Mouse (Mus musculus) megakaryocyte-erythroid progenitor cell, adult 5-6 weeks (primary cell): ENCODE measurements at regions not wholly inside any gene's neighbourhood (a gene's known extent, or its start where the extent isn't known, plus 50 kb on each side); places are given as distances from the start of the nearest gene placed in this dataset.

Experiments used
- ATAC-seq: replicated peaks from 2 replicates; pipeline ENCODE4 v1.8.0; 2016; ENCODE audit warnings: mild to moderate bottlenecking, inconsistent platforms; ENCODE audit not compliant: severe bottlenecking, poor library complexity, low FRiP score, low TSS enrichment

GRCm38 (mm10) chr5:85729613-85730012 lies 335.8 kb downstream of the Cenpc1 start:
- ATAC-seq = no peak

DNA sequence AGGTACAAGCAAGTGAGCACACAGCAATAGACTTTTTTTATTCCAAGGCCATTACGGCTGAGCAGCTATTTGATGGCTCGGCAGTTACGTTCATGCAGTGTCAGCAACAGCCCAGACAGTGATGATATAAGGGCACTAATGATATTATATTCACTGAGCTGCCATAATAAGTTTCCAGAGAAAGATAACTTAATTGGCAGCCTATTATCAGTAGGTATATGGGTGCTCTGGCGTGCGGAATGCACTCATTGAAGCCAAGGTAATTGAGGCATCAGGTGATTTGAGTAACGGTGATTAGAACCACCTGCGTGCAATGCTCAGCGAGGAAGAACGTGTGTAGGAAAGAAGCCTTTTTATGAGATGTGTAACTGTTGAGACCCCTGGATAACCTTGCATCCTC lies 358.0 kb downstream of the Cenpc1 start:
- ATAC-seq = no peak

DNA sequence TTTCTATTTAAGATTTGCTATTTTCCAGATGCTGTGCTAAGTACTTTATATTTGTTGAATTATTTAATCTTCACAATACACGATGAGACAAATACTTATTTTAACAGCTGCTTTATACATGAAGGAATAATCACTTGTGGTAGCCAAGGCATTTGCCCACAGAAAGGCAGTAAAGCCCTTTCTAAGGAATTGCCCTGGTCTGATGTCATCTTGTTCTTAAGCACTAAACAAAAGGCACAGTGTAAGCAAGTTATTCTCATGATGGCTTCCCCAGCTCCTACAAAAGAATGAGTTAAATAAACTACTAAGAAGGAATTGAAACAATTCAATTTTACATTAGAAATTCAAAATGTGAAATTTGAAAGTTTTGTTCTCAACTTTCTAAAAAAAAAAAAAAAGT lies 358.8 kb downstream of the Cenpc1 start:
- no peak for ATAC-seq

DNA sequence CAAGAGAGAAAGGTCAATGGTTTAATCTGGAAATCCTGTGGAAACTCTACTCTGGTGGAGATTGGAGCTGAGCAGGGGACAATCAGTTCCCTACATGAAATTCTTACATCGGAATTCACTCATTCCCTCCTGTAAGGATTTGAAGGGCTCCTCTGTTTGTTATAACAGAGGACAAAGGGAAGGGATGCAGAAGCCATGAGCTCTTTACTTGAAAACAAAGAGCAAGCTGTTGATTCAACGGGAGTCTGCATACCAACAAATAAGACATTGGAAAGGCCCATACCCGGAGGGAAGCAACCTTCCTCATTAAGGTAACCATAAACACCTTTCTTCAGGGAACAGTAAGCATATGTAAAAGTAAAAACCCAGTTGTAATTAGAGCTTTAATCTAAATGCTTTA lies 359.3 kb downstream of the Cenpc1 start:
- no peak for ATAC-seq

DNA sequence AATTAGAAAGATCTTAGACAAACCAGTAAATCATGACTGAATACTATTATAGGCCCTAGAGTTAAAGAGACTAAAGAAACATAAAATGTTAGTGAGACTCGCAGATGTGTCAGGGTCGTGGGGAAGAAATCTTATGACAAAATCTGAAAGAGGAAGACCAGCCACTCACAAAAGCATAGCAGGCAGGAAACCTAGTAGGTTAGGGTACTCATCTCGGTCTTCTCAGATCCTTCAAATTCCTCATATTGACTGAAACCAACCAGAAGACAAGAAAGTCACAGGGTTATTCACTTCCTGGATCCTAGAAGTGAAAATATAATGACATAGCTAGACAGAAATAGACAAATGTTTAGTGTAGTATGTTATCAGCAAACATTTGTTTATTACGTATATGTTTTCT lies 387.5 kb downstream of the Cenpc1 start:
- ATAC-seq = no peak

DNA sequence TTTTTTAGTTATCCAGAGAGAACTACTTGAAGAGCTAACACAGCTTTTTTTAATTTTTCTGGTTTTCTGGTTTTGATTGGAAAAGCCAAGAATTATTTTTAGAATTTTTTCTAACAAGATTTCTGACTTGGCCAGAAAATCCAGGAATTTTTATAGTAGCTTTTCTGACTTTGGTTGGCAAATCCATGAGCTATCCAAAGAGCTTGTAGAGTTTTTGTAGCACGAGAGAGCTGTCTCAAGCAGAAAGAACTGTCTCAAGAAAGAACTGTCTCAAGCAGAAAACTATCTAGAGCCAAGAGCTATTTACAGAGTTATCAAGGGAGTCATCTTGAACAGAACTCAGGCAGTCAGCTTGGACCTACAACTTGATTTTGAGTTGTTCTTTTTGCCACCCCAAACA lies 394.3 kb downstream of the Cenpc1 start:
- ATAC-seq = no peak

- no peak for ATAC-seq
Measured at GRCm38 (mm10) chr5:85661487-85661886, 403.9 kb downstream of the Cenpc1 start.

- no peak for ATAC-seq
Measured at GRCm38 (mm10) chr5:85621078-85621477, 444.3 kb downstream of the Cenpc1 start.

GRCm38 (mm10) chr5:85614783-85615182 lies 450.6 kb downstream of the Cenpc1 start:
- no peak for ATAC-seq

GRCm38 (mm10) chr5:85612606-85613005 lies 452.8 kb downstream of the Cenpc1 start:
- ATAC-seq = no peak

DNA sequence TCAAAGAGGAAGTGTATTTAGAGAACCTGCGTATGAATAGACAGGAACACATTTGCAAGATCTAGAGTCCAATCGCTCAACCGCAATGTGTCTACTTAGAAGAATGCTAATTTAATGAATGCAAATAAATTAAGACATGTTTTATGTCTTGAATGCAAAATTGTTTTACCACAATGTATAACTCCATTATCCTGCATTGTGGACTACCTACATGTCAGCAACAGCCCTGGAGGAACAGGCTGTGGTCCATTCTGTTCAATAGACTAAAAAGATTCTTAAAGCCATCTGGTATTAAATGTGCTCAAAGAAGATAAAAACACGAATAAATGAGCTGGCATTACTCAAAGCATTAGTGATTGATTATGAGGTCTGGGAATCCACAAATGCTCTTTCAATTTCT lies 456.3 kb downstream of the Cenpc1 start:
- no peak for ATAC-seq

DNA sequence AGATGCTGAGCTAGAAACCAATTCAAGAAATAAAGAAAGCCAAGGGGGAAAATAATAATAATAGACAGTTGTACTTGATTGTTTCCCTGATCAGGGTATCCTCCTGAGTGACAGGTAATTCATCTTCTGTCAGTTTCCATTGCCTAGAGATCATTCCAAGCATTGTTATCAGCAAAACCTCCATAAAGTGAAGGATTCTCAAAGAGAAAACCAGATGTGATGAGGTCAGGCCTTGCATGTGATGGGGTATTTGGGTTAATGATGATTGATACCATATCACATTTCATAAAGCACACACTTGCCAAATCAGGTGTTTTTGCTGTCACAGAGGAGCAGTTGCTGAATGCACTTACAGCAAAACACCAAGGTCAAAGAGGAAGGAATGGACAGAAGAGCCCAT lies 467.2 kb downstream of the Cenpc1 start:
- no peak for ATAC-seq

DNA sequence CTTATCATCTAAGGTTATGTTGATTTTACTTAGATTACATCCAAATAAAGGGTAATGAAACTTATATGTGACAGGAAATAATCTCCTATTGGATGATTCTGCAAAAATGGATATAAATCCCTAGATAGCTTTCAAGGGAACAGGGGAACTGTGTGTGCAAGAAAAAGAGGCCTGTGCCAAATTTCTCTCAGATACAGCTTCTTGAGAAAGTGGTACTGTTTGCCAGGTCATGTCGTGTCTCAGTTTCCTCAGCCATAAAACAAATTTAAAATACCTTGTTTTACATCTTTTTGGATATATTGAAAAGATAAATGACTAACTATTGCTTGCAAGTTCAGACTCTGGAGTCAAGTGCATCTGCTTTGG lies 470.3 kb downstream of the Cenpc1 start:
- ATAC-seq = no peak

DNA sequence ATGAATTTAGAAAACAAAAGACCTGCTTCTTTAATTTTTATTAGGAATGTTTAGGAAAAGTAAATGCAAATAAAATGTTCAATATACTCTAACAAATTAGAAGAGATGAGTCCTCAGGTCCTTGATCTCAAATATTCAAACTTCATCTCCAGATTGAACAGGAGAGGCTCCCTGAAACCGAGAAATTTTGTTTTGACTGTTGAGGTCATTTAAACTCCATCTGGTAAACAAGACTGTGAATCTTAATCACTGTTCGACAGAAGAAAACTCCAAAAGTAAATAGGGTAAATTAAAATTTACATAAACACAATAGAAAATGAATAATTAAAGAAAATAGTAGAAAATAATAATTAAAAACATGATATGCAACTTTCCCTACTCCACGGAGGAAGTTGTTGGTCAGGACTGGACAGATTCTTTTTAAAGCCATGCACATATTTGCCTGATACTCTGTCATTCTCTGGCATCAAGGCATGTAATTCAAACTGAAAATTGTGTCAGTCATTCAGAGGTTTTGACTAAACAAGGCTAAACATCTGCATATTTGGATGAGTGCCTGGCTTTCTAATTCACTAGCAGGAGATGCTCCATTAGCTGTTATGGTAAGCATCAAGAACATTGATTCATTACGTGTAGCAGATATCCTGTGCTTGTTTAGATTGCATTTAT lies 470.8 kb downstream of the Cenpc1 start:
- ATAC-seq = no peak

DNA sequence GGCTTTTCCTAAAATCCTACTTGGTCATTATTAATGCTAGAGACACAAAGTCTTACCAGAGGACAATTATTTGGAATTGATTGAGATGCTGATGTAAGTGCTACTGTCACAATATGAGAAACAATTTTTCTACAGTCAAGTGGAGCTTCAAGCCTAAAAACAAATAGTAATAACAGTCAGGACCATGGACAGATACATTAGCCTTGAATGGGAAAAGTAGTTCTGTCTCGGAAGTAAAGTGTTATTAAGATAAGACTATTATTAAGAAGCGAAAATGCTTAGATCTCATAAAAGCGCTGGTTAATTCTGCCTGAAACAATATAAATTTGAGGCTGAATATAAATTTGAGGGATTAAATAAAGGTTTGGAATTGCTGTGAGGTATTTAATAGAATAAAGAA lies 473.1 kb downstream of the Cenpc1 start:
- no peak for ATAC-seq

GRCm38 (mm10) chr5:85586727-85587126 lies 478.7 kb downstream of the Cenpc1 start:
- ATAC-seq = no peak

GRCm38 (mm10) chr5:85572531-85572930 lies 492.9 kb downstream of the Cenpc1 start:
- no peak for ATAC-seq

- no peak for ATAC-seq
Measured at GRCm38 (mm10) chr5:85571967-85572366, 493.4 kb downstream of the Cenpc1 start.

DNA sequence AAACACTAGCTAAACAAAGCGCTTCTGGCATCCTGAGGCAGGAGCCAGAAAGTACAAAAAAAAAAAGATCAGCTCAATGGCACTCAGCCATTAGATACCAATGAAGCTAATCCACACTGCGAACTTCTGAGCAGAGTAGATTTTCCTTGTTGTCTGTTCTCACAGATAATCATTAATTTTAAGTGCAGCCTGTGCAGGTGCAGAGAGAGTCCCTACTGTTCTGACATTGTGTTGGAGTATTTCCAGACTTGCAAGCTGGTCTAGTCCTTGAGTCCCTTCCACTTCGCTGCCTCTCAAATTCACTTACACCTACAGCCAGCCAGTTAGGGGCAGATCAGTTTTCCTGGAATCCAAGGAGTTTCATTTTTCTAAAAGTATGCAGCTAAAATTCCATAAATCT lies 494.0 kb downstream of the Cenpc1 start:
- ATAC-seq = no peak

DNA sequence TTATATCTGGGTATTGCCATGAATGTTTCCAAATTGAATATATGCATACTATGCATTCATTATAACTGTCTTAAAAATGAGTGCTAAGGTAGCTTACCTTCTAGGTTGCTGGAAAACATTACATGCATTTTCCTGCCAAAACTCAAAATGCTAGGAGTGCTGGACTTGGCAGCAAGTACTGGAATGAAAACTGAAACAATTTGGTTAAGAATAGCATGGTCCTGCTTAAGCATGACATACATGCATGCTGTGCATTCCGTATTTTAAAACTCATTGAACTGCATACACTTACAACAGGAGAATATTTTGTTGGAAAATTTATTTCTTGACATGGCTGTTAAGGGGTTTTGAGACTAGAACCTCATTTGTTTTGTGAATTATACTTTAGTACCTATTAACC lies 529.1 kb downstream of the Cenpc1 start:
- no peak for ATAC-seq

DNA sequence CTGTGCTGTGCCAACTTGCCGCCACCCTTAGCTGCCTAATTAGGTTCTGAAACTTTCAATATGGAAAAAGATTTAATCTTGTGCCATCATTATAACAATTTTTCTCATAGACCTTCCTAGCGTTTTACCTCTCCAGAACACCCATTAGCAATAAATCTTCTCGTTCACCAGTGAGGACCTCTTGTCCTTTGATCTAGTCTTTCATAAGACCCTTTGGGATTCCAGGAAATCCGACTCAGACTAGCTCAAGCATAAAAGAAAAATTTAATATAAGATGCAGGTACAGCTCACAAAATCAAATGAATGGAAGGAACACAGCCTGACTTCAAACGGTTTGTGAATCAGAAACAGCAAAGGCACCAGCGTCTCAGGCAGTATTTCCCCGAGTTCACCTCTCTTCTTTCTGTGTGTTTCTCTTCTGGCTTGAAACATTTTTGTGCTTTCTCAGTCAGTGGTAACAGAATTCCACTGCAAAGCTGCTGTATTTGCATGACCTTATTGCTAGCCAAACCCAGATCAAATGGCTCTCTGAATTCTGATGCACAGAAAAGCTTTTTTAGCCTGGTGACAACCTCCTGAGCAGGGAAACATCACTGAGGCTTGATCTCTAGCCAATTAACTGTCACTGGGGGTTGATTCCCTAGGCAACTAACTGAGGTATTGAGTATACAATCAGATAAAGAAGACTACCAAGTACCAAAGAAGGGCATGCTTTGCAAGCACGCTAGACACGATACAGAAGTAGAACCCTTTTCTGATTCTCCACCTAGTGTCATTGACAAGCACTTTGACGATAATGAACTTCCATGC lies 539.8 kb downstream of the Cenpc1 start:
- no peak for ATAC-seq
